Mouse (Mus musculus): ENCODE data around the gene Nolc1.

GRCm38 (mm10) chr19:46039478-46039877 lies 36.2 kb upstream of the Nolc1 start:
- TF ChIP-seq GATA1 (IDR thresholded peaks at IDR 0.05; ENCODE audit: low read length) = no peak
- no peak for TF ChIP-seq TAL1 (IDR thresholded peaks at IDR 0.05; ENCODE audit: low read length)

Data from erythroblast, embryonic 14.5 days (primary cell).